8 mouse cellular contexts compared by ENCODE assay signal in genomic region chr19:27123806-27124469, GRCm38 (mm10).
A peak's percentile ranks its signal among the peaks of the same experiment; 100 is the strongest.
DNase-seq lines count a peak whose midpoint lies in the region; ATAC-seq and TF ChIP-seq lines count a peak whose summit lies in the region.

No protein-coding gene starts in this region.

- TF ChIP-seq POLR2A in bone marrow, adult 2 months (IDR thresholded peaks at IDR 0.05; ENCODE audit: borderline replicate concordance, control insufficient read depth, low read depth, low read length): no peak

- no peaks in the 10 kb centered on the region for H3K27me3 ChIP-seq in midbrain, postnatal 0 days (ENCODE audit: insufficient read depth, low read length)
- no peaks in the 10 kb centered on the region for H3K27me3 ChIP-seq in midbrain, embryonic 16.5 days (ENCODE audit: control insufficient read depth, insufficient read depth, low read depth, low read length)
- H3K27me3 ChIP-seq in forebrain, embryonic 14.5 days (replicated peaks; ENCODE audit: control insufficient read depth, insufficient read depth, low read length): no peaks in the 10 kb centered on the region
- no peaks in the 10 kb centered on the region for H3K27me3 ChIP-seq in hindbrain, embryonic 16.5 days (replicated peaks; ENCODE audit: control insufficient read depth, insufficient read depth, low read length)
- H3K27me3 ChIP-seq in limb, embryonic 10.5 days (ENCODE audit: low read depth, poor library complexity, severe bottlenecking): no peaks in the 10 kb centered on the region

- H3K4me1 ChIP-seq in midbrain, postnatal 0 days (ENCODE audit: insufficient read depth, low read length): no peaks in the 10 kb centered on the region
- H3K4me1 ChIP-seq in midbrain, embryonic 16.5 days (ENCODE audit: control insufficient read depth, insufficient read depth, low read length): peaks cover 4% of the 10 kb centered on the region; the same call in 1 of the 2 replicates
- H3K4me1 ChIP-seq in bone marrow, adult 2 months (ENCODE audit: control insufficient read depth, insufficient read depth, low read length): peaks cover 1% of the 10 kb centered on the region; the same call in 1 of the 2 replicates
- peaks cover 17% of the 10 kb centered on the region for H3K4me1 ChIP-seq in forebrain, embryonic 14.5 days (ENCODE audit: control insufficient read depth, insufficient read depth, low read length)
- peaks cover 5% of the 10 kb centered on the region for H3K4me1 ChIP-seq in hindbrain, embryonic 16.5 days (ENCODE audit: control insufficient read depth, insufficient read depth, low read depth, low read length)
- H3K4me1 ChIP-seq in limb, embryonic 10.5 days: 0 out of 2 replicates have a peak, but pooled peaks cover 3% of the 10 kb centered on the region

- 68% methylated on average over 11 of the region's 11 CpGs for WGBS in midbrain, postnatal 0 days
- WGBS in midbrain, embryonic 16.5 days: 70% methylated on average over 11 of the region's 11 CpGs
- 20% methylated on average over 11 of the region's 11 CpGs for WGBS in bone marrow, adult 2 months
- WGBS in forebrain, embryonic 14.5 days: 54% methylated on average over 11 of the region's 11 CpGs
- 67% methylated on average over 11 of the region's 11 CpGs for WGBS in hindbrain, embryonic 16.5 days
- WGBS in limb, embryonic 10.5 days: 66% methylated on average over 11 of the region's 11 CpGs

- no peak overlapping the region for H3K4me3 ChIP-seq in midbrain, postnatal 0 days (ENCODE audit: low read depth, low read length)
- H3K4me3 ChIP-seq in midbrain, embryonic 16.5 days (ENCODE audit: low read depth, low read length): no peak overlapping the region
- no peak overlapping the region for H3K4me3 ChIP-seq in bone marrow, adult 2 months (replicated peaks; ENCODE audit: control insufficient read depth, low read depth, low read length)
- H3K4me3 ChIP-seq in forebrain, embryonic 14.5 days (ENCODE audit: low read depth, low read length): no peak overlapping the region
- H3K4me3 ChIP-seq in hindbrain, embryonic 16.5 days (ENCODE audit: low read length): no peak overlapping the region
- no peak overlapping the region for H3K4me3 ChIP-seq in limb, embryonic 10.5 days

- peak; percentile 65 for TF ChIP-seq CTCF in midbrain, postnatal 0 days (IDR thresholded peaks at IDR 0.05)
- peak; percentile 48; the same call in 1 of the 2 replicates for TF ChIP-seq CTCF in bone marrow, adult 2 months (IDR thresholded peaks at IDR 0.05; ENCODE audit: control insufficient read depth, insufficient read depth, low read length)

- DNase-seq in midbrain, postnatal 0 days (ENCODE audit: low spot score): peak; percentile 39
- peak; percentile 54 for DNase-seq in forebrain, embryonic 14.5 days (ENCODE audit: low spot score)
- peak; percentile 48 for DNase-seq in limb, embryonic 10.5 days (ENCODE audit: low spot score)
- DNase-seq in right cerebral cortex, postnatal 4 days: peak; percentile 75

- no peaks in the 10 kb centered on the region for H3K36me3 ChIP-seq in midbrain, postnatal 0 days (ENCODE audit: insufficient read depth, low read length)
- no peaks in the 10 kb centered on the region for H3K36me3 ChIP-seq in midbrain, embryonic 16.5 days (ENCODE audit: control insufficient read depth, insufficient read depth, low read length)
- H3K36me3 ChIP-seq in forebrain, embryonic 14.5 days (ENCODE audit: control insufficient read depth, insufficient read depth, low read length): no peaks in the 10 kb centered on the region
- H3K36me3 ChIP-seq in hindbrain, embryonic 16.5 days (ENCODE audit: control insufficient read depth, insufficient read depth, low read length): no peaks in the 10 kb centered on the region
- H3K36me3 ChIP-seq in limb, embryonic 10.5 days: no peaks in the 10 kb centered on the region

- H3K9me3 ChIP-seq in midbrain, postnatal 0 days (ENCODE audit: low read length): no peaks in the 10 kb centered on the region
- no peaks in the 10 kb centered on the region for H3K9me3 ChIP-seq in midbrain, embryonic 16.5 days (replicated peaks; ENCODE audit: control insufficient read depth, low read length, poor library complexity, severe bottlenecking)
- H3K9me3 ChIP-seq in forebrain, embryonic 14.5 days (replicated peaks; ENCODE audit: control insufficient read depth, low read length): no peaks in the 10 kb centered on the region
- H3K9me3 ChIP-seq in hindbrain, embryonic 16.5 days (ENCODE audit: control insufficient read depth, low read length): no peaks in the 10 kb centered on the region
- H3K9me3 ChIP-seq in limb, embryonic 10.5 days (replicated peaks): no peaks in the 10 kb centered on the region

- H3K4me2 ChIP-seq in midbrain, postnatal 0 days (ENCODE audit: low read depth, low read length, poor library complexity, severe bottlenecking): no peak overlapping the region
- H3K4me2 ChIP-seq in midbrain, embryonic 16.5 days (ENCODE audit: low read length): no peak overlapping the region
- H3K4me2 ChIP-seq in forebrain, embryonic 14.5 days (ENCODE audit: low read length): peak overlapping the region; percentile 5; the same call in 1 of the 2 replicates
- peak overlapping the region; percentile 20; the same call in 1 of the 2 replicates for H3K4me2 ChIP-seq in hindbrain, embryonic 16.5 days (ENCODE audit: low read length)

- no peak overlapping the region for H3K27ac ChIP-seq in midbrain, postnatal 0 days (ENCODE audit: low read depth, low read length)
- no peak overlapping the region for H3K27ac ChIP-seq in midbrain, embryonic 16.5 days (ENCODE audit: low read length)
- no peak overlapping the region for H3K27ac ChIP-seq in bone marrow, adult 2 months (ENCODE audit: control insufficient read depth, insufficient read depth, low read depth, low read length, poor library complexity)
- peak overlapping the region; percentile 56 for H3K27ac ChIP-seq in forebrain, embryonic 14.5 days (ENCODE audit: low read depth, low read length)
- H3K27ac ChIP-seq in hindbrain, embryonic 16.5 days (ENCODE audit: low read depth, low read length): no peak overlapping the region
- no peak overlapping the region for H3K27ac ChIP-seq in limb, embryonic 10.5 days

- H3K9ac ChIP-seq in midbrain, postnatal 0 days (replicated peaks; ENCODE audit: low read length, poor library complexity, severe bottlenecking): no peak overlapping the region
- no peak overlapping the region for H3K9ac ChIP-seq in midbrain, embryonic 16.5 days (ENCODE audit: low read depth, low read length)
- no peak overlapping the region for H3K9ac ChIP-seq in forebrain, embryonic 14.5 days (ENCODE audit: low read length)
- H3K9ac ChIP-seq in hindbrain, embryonic 16.5 days (ENCODE audit: low read depth, low read length): no peak overlapping the region

- no peak for ATAC-seq in midbrain, postnatal 0 days (ENCODE audit: low FRiP score)
- no peak for ATAC-seq in midbrain, embryonic 16.5 days
- peak; percentile 48; the same call in 1 of the 2 replicates for ATAC-seq in forebrain, embryonic 14.5 days
- ATAC-seq in hindbrain, embryonic 16.5 days: no peak
- no peak for ATAC-seq in inflammation-experienced regulatory T-cells, adult 6 months

Comparison
In these comparisons a context has a peak if more than half of its experiments do, and no peak if none do; other contexts are left out.
1. H3K4me2 ChIP-seq: peak in forebrain, embryonic 14.5 days (single experiment) and hindbrain, embryonic 16.5 days (single experiment); none in midbrain, postnatal 0 days (single experiment) and midbrain, embryonic 16.5 days (single experiment).
2. Peak in every context shown above with its lines, with median percentiles within 50 percentile points of each other: DNase-seq.